Mouse (Mus musculus) urinary bladder, adult 18-20 months (tissue): ENCODE data around the gene Ankrd31.
"Not testable (repeated sequence)": the region's sequence is repeated elsewhere in the genome, so short reads cannot be mapped to it uniquely, and the experiment has no call there.

Experiments used
- DNase-seq, 2 experiments: peaks; one replicate each; pipeline ENCODE4 v3.0.0; 2022; ENCODE audit warnings: low spot score in 2 of 2, mixed read lengths in 2 of 2

The Ankrd31 gene

DNA sequence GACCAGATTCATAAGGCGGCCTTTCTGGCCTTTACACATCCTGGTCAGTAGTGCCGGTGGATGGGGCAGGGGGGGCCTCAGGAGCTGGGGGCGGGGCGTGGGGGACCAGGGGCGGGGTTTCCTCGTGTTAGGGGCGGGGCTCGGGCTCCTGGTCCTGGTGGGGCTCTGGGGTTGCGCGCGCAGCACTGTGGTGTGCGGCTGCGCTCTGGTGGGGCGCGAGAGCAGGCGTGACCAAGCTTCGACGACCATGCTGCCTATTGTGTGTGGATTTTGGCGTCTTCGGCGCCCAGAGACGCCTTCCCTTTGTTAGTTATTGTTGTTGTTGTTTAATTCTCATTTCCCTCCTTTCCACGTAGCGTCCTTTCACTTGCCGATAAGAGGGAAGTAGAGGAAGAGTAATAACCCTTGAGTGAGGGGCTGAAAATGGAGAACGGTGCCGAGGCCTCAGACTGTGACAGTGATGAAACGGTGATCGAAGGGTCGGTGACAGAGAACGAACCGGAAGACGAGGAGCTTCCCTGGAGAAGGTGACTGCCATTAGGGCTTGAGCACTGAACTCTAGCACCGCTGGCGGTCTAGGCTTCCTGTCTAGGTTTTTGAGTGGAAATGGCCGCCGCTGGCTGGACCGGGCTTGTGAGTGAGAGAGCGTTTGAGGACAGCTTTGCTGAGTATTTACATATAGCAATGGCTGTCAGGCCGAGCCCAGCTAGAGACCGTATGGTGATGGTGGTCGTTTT lies at the start of gene Ankrd31:
TSS of gene Ankrd31 (plus strand) at position 164 of the 737 bp plus-strand sequence.
- DNase-seq, result no peak

GRCm38 (mm10) chr13:96702567-96703278 lies 45.3 kb upstream of the Ankrd31 start:
- DNase-seq, result no peak

GRCm38 (mm10) chr13:96709269-96710233 lies 38.5 kb upstream of the Ankrd31 start:
- no peak for DNase-seq

DNA sequence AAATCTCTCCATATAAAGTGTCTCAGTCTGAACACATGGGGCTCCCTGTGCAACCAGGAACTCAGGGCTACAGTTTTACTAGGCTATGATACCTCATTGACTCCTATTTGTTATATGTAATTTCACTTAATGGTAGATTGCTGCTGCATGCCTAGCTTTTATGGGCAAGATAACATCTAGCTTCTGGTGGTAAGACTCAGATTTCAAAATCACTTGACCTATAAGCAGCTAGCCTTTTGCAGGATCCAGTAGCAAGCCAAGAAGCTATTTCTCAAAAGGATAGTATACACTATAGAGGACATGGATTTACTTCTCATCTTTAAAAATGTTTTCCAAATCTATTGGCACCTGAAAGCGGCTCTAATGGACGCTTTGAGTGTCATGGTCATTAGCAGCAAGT lies 31.8 kb upstream of the Ankrd31 start:
- no peak for DNase-seq

DNA sequence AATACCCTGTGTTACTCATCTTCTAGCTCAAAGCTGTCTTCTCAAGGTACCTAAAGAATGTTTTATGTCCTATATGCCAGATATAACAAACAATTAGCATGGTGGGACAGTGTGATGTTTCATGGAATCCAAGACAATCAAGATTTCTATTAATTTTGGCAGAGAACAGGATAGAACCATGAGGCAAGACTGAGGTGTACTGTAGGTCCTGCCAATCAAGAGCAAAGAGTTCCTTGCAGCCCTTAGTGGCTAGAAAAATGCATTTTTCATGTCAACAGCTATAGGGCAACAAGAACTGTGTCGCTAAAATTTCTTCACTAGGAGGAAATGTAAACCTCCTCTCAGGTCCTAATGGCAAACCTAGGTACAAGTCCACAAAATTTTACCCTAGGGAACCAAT lies 30.3 kb upstream of the Ankrd31 start:
- DNase-seq, result no peak

GRCm38 (mm10) chr13:96720003-96720402 lies 28.1 kb upstream of the Ankrd31 start:
- DNase-seq, result no peak

- no peak for DNase-seq
Observed at GRCm38 (mm10) chr13:96728289-96728688, 19.8 kb upstream of the Ankrd31 start.

- no peak for DNase-seq
Observed at GRCm38 (mm10) chr13:96729146-96729545, 18.9 kb upstream of the Ankrd31 start.

- no peak for DNase-seq
Observed at GRCm38 (mm10) chr13:96730116-96730515, 18.0 kb upstream of the Ankrd31 start.

- DNase-seq, result no peak
Observed at GRCm38 (mm10) chr13:96735175-96735574, 12.9 kb upstream of the Ankrd31 start.

DNA sequence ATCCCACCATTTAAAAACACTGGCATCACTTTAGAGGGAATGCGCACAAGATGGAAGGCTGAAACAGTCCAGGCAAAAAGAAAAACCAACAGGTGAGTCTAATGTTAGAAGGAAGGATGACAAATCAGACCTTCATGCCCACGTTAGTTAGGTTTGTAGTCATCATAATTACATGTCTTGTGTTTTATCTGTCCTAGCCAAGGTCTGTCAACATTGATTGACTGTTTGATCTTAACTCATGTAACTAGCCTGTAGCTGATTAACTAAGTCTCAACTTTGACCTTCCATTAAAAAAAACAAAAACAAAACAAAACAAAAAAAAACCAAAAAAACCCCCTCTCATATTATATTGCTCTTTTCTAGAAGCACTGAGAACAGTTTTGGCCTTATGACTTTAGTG lies 7.9 kb upstream of the Ankrd31 start:
- DNase-seq, result no peak

DNA sequence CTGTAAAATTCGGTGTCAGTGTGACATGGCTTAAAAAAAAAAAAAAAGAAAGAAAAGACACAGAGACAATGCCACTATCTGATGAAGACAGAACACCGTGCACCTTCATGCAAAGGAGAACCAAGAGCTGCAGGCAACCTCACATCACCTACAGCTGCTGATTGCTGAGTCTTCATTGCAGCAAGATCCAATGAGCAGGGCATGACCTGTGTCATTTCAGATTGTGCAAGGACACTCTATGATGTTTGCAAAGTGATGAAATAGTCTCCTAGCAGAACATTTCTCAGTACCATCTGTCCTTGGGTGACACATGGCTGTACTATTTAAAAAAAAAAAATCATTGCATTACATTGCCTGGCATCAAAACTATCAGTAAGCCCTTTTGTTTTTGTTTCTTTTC lies 5.2 kb upstream of the Ankrd31 start:
- DNase-seq, result no peak

DNA sequence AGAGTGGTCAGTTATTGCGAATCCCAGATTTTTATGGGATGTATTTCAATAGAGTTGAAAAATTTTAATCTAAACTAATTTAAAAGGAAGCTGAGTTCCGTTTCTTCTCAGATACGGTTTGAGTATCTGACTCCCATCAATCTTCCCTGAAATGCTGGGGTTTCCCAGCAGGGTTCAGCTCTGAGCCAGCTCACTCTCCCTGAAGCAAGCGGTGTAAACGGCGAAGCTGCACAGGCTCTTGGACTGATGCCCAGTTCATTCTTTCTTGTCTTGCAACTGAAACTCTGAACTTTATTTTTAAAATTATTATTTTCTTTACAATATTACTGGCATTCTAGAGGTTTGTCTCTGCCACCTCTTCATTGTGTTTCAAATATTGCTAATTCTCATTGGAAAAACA lies 2.0 kb upstream of the Ankrd31 start:
- no peak for DNase-seq

DNA sequence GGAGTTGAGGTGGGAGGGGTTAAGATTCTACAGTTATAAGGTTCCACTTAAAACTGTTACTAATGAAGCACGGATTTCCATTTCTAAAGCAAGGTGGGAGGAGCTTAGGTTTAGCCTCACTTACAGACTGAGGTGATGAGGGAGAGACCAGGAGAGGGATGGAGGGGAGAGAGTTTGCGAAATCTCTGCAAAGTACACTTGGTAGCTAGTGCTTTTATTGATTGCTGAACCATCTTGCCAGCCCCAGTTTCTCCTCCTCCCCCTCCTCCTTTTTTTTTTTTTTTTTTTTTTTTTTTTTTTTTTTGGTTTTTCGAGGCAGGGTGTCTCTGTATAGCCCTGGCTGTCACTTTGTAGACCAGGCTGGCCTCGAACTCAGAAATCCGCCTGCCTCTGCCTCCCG lies 1.8 kb downstream of the Ankrd31 start:
- DNase-seq, result no peak

GRCm38 (mm10) chr13:96760848-96761247 lies 12.8 kb downstream of the Ankrd31 start:
- no peak for DNase-seq

- DNase-seq, result not testable (repeated sequence)
Observed at GRCm38 (mm10) chr13:96786071-96786470, 38.0 kb downstream of the Ankrd31 start.

DNA sequence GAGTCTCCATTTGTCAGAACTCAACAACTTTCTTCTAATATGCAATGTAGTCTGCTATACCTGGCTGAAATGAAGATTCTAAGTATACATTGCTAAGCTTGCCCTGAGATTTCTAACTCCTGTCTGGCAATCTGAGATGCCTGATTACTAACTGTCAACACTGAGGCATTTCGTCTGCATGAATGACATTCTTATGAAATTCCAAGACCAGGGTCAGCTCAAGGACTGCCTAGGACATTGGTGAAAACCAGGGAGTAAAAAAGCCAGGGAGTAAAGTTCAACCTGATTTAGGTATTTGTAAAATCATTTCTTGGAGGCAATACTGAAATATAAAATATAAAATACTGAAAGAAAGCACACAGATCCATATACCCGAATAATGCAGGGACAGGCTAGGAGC lies 45.4 kb downstream of the Ankrd31 start:
- DNase-seq, result no peak

GRCm38 (mm10) chr13:96795301-96795700 lies 47.2 kb downstream of the Ankrd31 start:
- DNase-seq, result no peak

DNA sequence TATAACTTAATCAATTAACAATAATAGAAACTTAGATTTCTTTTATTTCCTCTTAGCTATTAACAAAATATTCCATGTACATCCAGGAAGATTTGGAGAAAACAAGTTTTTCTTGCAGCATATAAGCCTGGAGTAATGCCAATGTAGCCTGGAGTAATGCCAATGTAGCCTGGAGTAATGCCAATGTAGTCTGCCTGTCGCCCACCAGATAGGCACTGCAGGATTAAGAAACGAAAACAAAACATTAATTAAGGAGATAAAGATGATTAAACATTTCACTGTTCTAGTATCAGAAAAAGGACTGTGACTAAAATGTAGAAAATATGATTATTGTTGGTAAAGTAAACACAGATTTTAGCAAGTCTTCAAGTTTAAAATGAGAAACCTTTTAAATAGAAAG lies 49.4 kb downstream of the Ankrd31 start:
- no peak for DNase-seq

DNA sequence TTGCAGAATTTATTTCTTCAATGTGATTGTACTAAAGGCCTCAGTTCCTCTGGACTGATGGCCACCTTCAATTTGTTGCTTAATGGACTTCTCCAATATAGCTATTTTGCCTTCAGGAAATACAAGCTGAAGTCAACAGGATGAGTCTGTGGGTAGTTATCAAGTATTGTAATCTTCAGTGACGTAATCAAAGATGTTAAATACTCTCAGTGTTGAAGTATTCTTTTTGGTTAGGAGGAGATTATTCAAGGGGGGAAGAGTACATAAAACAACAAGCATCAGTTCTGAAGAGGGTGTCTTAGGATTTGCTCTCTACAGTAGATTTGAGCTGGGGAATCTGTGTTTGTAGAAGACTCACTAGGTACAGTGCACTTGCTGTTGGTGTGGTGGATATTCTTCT lies 101.7 kb downstream of the Ankrd31 start:
- DNase-seq, result no peak

DNA sequence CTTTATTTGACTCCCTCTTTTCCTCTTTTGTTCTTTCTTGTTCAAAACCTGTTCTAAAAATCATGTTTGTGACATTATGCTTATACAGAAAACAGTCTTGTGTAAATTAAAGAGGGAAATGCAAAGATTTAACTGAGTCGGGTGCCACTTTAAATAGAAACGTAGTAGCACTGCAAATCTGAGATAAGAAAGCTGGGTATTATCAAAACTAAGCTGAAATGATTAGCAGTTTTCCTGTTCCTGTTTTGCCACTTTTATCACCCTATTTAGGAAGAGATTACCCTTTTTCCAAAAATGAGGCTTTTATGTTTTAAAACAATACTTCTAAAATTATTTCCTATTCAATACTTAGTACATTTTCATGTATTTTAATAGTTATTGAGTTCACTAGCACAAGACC lies 104.1 kb downstream of the Ankrd31 start:
- no peak for DNase-seq

GRCm38 (mm10) chr13:96853256-96853655 lies 105.2 kb downstream of the Ankrd31 start:
- no peak for DNase-seq
